Mouse (Mus musculus): ENCODE measurements around the gene Prr15.

DNA sequence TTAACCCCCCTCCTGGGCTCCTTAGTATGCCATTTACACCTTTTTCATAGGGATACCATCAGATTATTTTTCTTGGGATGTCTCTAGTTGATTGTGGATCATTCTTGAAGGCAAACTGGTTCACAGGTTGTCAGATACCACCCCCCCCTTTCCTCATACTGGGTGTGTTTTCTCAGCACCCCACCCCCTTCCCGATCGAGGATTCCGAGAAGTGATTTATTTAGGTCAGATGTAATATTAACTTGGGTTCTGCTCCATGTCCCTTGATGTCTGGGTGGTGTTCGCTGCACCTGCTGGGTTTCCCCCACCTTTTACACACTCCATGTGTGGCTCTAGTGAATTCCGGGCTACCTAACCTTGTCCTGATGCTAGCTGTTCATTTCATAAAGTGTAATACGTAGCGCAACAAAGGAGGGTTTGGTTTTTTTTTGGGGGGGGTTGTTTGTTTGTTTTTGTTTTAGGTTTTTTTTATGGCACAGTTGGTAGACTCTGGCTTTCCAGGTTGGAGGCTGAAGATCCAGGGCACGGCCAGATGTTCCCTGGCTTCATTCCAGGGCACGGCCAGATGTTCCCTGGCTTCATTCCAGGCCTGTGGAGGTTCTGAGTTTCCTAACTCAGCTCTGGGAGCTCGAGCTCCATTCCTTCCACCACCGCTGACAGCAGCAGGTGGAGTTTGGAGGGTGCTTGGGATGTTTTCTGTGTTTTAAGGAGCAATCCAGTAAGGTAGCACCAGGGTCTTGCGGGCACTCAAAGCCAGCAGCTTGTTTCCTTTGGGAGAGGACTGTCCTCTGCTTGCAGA lies 37.1 kb downstream of the Prr15 start:
- TF ChIP-seq CTCF (IDR thresholded peaks at IDR 0.05; ENCODE audit: control insufficient read depth, insufficient read depth, low read length) (no peak), POLR2A (IDR thresholded peaks at IDR 0.05; ENCODE audit: borderline replicate concordance, control insufficient read depth, low read depth, low read length) (no peak)
